Mouse (Mus musculus) embryonic facial prominence, embryonic 14.5 days (tissue): ENCODE measurements around the gene Ifrd1. TPM values are rescaled to one million over a fixed set of nuclear protein-coding genes. Genes with fewer than 3 reads are reported as not detected.

Source experiments
- ATAC-seq: fragments of 200-750 bp; cut with Nextera tagmentation; 2 replicates; pipeline ENCODE4 v1.8.0; 2017; ENCODE audit warnings: low read depth, moderate number of reproducible peaks, moderate TSS enrichment
- DNase-seq: peaks from one replicate; pipeline ENCODE4 v3.0.0-alpha.2; 2015; ENCODE audit warnings: low spot score
- H3K27ac ChIP-seq: fragments of 300-500 bp; sonication (generic); replicated peaks from 2 replicates; pipeline ENCODE4 v1.5.1; 2014; ENCODE audit warnings: low read depth, mild to moderate bottlenecking, low read length, moderate library complexity
- H3K27me3 ChIP-seq: fragments of 300-500 bp; sonication (generic); replicated peaks from 2 replicates; pipeline ENCODE4 v1.6.1; 2014; ENCODE audit warnings: low read length; ENCODE audit not compliant: control insufficient read depth, insufficient read depth
- H3K36me3 ChIP-seq: fragments of 300-500 bp; sonication (generic); 2 replicates; pipeline ENCODE4 v1.6.1; 2014; ENCODE audit warnings: low read length, mixed read lengths; ENCODE audit not compliant: control insufficient read depth, insufficient read depth
- H3K4me1 ChIP-seq: fragments of 300-500 bp; sonication (generic); 2 replicates; pipeline ENCODE4 v1.6.1; 2014; ENCODE audit warnings: antibody characterized with exemption, low read length; ENCODE audit not compliant: control insufficient read depth, insufficient read depth
- H3K4me2 ChIP-seq: fragments of 300-500 bp; sonication (generic); 2 replicates; pipeline ENCODE4 v1.6.1; 2014; ENCODE audit warnings: low read depth, mild to moderate bottlenecking, low read length, moderate library complexity, mixed read lengths
- H3K4me3 ChIP-seq: fragments of 300-500 bp; sonication (generic); 2 replicates; pipeline ENCODE4 v1.5.1; 2014; ENCODE audit warnings: low read depth, mild to moderate bottlenecking, low read length
- H3K9ac ChIP-seq: fragments of 300-500 bp; sonication (generic); 2 replicates; pipeline ENCODE4 v1.6.1; 2014; ENCODE audit warnings: low read depth, mild to moderate bottlenecking, low read length, moderate library complexity, mixed read lengths
- H3K9me3 ChIP-seq: fragments of 300-500 bp; sonication (generic); 2 replicates; pipeline ENCODE4 v1.6.1; 2016; ENCODE audit warnings: low read length; ENCODE audit not compliant: control insufficient read depth
- WGBS: fragments of 180-500 bp; shearing (Covaris S2); extraction: QIAGEN DNeasy Blood & Tissue Kit; methylation state at CpG from one replicate; pipeline ENCODE4 v1.1.7; 2014; 5-methylcytosine and 5-hydroxymethylcytosine counted together
- polyA plus RNA-seq: library from polyadenylated mRNA; unstranded; fragments of >200 nt; fragmentation: Nextera tagmentation; extraction: Ambion mirVana; gene quantifications from 2 replicates; pipeline ENCODE4 v1.2.1, GENCODE M21; 2014

Ifrd1 gene
- polyA plus RNA-seq, 1 experiment from 2014 or later = 127 TPM

DNA sequence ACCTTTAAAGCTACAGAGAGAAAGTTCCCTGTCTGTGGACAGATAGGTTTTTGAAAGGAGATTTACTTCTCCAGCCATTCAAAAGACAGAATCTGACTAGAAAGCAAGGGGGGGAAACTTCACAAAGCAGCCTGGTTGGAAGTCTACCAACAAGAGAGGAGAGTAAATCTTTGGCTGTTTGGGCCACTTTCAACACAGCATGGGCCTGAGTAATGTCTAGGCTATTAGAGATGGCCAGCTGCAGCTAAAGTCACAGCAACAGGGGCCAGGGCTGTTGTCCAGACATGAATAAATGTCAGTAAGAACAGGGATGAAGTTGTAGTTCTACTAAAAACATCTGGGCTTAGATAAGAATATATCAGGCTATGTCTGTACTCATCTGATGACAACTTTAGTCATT lies 2.0 kb upstream of the Ifrd1 start:
- H3K4me3 ChIP-seq = no peak overlapping the region
- no peak overlapping the region for H3K4me2 ChIP-seq
- no peak overlapping the region for H3K27ac ChIP-seq
- ATAC-seq (no peak), DNase-seq (no peak)
- H3K27me3 ChIP-seq = no peaks in the 10 kb centered on the region
- H3K9ac ChIP-seq = no peak overlapping the region
- H3K36me3 ChIP-seq = no peaks in the 10 kb centered on the region
- 0 out of 2 replicates have a peak, but pooled peaks cover 5% of the 10 kb centered on the region for H3K4me1 ChIP-seq
- H3K9me3 ChIP-seq = no peaks in the 10 kb centered on the region

- H3K9me3 ChIP-seq = no peaks in the 10 kb centered on the region
- ATAC-seq (no peak), DNase-seq (peak; percentile 27)
- H3K4me3 ChIP-seq = no peak overlapping the region
- H3K4me1 ChIP-seq = 0 out of 2 replicates have a peak, but pooled peaks cover 5% of the 10 kb centered on the region
- 70% methylated on average over 6 of the region's 6 CpGs for WGBS
- no peaks in the 10 kb centered on the region for H3K27me3 ChIP-seq
- H3K27ac ChIP-seq = no peak overlapping the region
- no peak overlapping the region for H3K4me2 ChIP-seq
- no peaks in the 10 kb centered on the region for H3K36me3 ChIP-seq
- no peak overlapping the region for H3K9ac ChIP-seq
Measured at GRCm38 (mm10) chr12:40247976-40248375, 328 bp downstream of the Ifrd1 start.

- DNase-seq (no peak), ATAC-seq (no peak)
- 67% methylated on average over 4 of the region's 4 CpGs for WGBS
- H3K27me3 ChIP-seq = no peaks in the 10 kb centered on the region
- H3K9me3 ChIP-seq = no peaks in the 10 kb centered on the region
- no peaks in the 10 kb centered on the region for H3K36me3 ChIP-seq
- no peak overlapping the region for H3K4me2 ChIP-seq
- no peak overlapping the region for H3K9ac ChIP-seq
- 0 out of 2 replicates have a peak, but pooled peaks cover 5% of the 10 kb centered on the region for H3K4me1 ChIP-seq
- H3K27ac ChIP-seq = no peak overlapping the region
- H3K4me3 ChIP-seq = no peak overlapping the region
Measured at GRCm38 (mm10) chr12:40247384-40247783, 920 bp downstream of the Ifrd1 start.

GRCm38 (mm10) chr12:40245434-40245970 lies 2.8 kb downstream of the Ifrd1 start:
- WGBS = 86% methylated on average over 7 of the region's 7 CpGs
- no peaks in the 10 kb centered on the region for H3K36me3 ChIP-seq
- 0 out of 2 replicates have a peak, but pooled peaks cover 5% of the 10 kb centered on the region for H3K4me1 ChIP-seq
- DNase-seq (no peak), ATAC-seq (no peak)
- H3K4me2 ChIP-seq = no peak overlapping the region
- no peaks in the 10 kb centered on the region for H3K9me3 ChIP-seq
- H3K4me3 ChIP-seq = no peak overlapping the region
- no peak overlapping the region for H3K9ac ChIP-seq
- no peak overlapping the region for H3K27ac ChIP-seq
- H3K27me3 ChIP-seq = no peaks in the 10 kb centered on the region

DNA sequence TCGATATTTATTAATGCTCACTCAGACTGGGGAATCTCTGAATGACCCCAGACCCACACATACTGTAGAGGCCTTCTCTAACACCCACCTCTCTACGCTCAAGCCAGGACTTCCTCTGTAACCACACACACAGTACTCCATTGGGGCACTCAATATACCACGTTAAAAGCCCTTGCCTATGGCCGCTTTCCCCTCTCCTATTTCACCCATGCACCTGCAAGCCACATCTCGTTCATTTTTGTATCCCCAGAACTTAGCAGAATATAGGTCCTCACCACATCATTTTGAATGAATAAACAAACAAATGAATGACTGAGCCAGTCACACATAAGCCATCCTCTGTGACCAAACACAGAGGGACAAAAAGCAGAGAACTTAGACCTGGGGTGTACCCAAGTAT lies 3.4 kb downstream of the Ifrd1 start:
- 89% methylated on average over 5 of the region's 5 CpGs for WGBS
- ATAC-seq = no peak

DNA sequence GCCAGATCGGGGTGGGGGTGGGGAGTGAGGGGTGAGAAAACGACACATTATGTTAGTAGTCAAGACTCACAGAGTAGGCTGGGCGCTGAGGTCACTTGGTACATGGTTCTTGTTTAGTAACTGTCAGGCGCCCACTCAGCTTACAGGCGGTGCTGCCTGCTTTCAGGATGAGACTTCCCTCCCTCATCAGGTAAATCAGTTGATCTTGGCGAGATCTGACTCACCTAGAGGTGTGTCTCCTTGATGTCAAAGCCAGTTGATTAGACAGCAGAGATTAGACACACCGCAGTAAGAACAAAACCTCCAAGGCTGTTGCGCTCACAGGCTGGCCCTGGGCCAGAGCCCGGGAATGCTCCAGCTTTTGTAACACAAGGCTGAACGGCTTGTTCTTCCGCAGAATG lies 4.5 kb downstream of the Ifrd1 start:
- H3K4me3 ChIP-seq = no peak overlapping the region
- no peak overlapping the region for H3K4me2 ChIP-seq
- no peaks in the 10 kb centered on the region for H3K36me3 ChIP-seq
- ATAC-seq (peak; percentile 83), DNase-seq (peak; percentile 78)
- H3K27ac ChIP-seq = no peak overlapping the region
- H3K27me3 ChIP-seq = no peaks in the 10 kb centered on the region
- H3K9me3 ChIP-seq = no peaks in the 10 kb centered on the region
- H3K4me1 ChIP-seq = 0 out of 2 replicates have a peak, but pooled peaks cover 5% of the 10 kb centered on the region
- no peak overlapping the region for H3K9ac ChIP-seq
- 45% methylated on average over 10 of the region's 11 CpGs for WGBS

More for the DNA sequence above, 3.4 kb downstream of the Ifrd1 start:
- no peak for DNase-seq
- no peak overlapping the region for H3K27ac ChIP-seq
- no peak overlapping the region for H3K4me3 ChIP-seq
- no peaks in the 10 kb centered on the region for H3K36me3 ChIP-seq
- H3K27me3 ChIP-seq = no peaks in the 10 kb centered on the region
- no peak overlapping the region for H3K9ac ChIP-seq
- no peak overlapping the region for H3K4me2 ChIP-seq
- H3K9me3 ChIP-seq = no peaks in the 10 kb centered on the region
- 0 out of 2 replicates have a peak, but pooled peaks cover 5% of the 10 kb centered on the region for H3K4me1 ChIP-seq

- WGBS = 86% methylated on average over 4 of the region's 4 CpGs
- H3K4me3 ChIP-seq = no peak overlapping the region
- no peak overlapping the region for H3K9ac ChIP-seq
- H3K4me1 ChIP-seq = 0 out of 2 replicates have a peak, but pooled peaks cover 5% of the 10 kb centered on the region
- H3K9me3 ChIP-seq = no peaks in the 10 kb centered on the region
- H3K27ac ChIP-seq = no peak overlapping the region
- ATAC-seq (no peak), DNase-seq (no peak)
- no peak overlapping the region for H3K4me2 ChIP-seq
- H3K27me3 ChIP-seq = no peaks in the 10 kb centered on the region
- no peaks in the 10 kb centered on the region for H3K36me3 ChIP-seq
Measured at GRCm38 (mm10) chr12:40243241-40243640, 5.1 kb downstream of the Ifrd1 start.

DNA sequence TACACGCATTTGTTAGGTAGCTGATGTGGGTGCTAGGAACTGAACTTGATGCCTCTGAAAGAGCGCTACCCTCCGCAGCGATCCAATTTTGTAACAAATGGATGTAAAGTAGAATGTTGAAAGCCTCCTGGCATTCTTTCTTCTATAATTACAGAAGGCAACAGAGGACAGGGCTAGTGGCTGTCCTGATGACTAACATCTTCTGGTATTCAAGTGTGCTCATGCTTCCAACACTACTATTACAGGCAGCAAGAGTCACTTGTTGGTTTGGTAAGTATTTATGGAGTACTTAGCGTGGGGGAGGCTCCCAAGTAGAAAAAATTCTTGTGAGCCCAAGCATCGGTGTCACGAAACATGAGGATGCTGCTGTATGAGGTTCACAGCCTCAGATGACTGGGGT lies 9.1 kb downstream of the Ifrd1 start:
- Histone ChIP-seq H3K27ac (no peak overlapping the region), H3K9ac (no peak overlapping the region), H3K4me3 (no peak overlapping the region), H3K4me1 (no peaks in the 10 kb centered on the region), H3K4me2 (no peak overlapping the region), H3K27me3 (no peaks in the 10 kb centered on the region), H3K9me3 (no peaks in the 10 kb centered on the region), H3K36me3 (no peaks in the 10 kb centered on the region)
- ATAC-seq (no peak), DNase-seq (no peak)
- 90% methylated on average over 7 of the region's 7 CpGs for WGBS

DNA sequence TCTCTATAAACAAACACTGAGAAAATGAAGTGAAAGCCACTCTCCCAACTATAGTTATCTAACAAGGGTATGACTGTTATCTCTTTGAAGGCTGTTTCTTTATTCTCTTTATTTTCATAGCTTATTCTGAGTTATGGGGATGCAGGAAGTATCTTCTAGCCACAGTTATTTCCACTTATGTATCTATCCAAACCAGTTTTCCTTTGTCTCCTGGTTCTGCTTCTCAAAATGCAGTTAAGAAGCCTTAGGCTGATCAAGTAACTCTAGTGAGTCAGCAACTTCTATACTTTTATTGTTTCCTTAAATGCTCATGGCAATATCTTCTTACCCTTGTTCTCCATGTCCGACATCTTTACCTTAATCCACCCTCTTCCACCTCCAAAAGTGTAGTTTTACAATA lies 16.1 kb downstream of the Ifrd1 start:
- H3K9ac ChIP-seq = no peak overlapping the region
- H3K4me2 ChIP-seq = no peak overlapping the region
- no peaks in the 10 kb centered on the region for H3K9me3 ChIP-seq
- no peaks in the 10 kb centered on the region for H3K36me3 ChIP-seq
- ATAC-seq = no peak
- no peaks in the 10 kb centered on the region for H3K4me1 ChIP-seq
- no peaks in the 10 kb centered on the region for H3K27me3 ChIP-seq
- no peak overlapping the region for H3K27ac ChIP-seq
- WGBS = 90% methylated on average over 1 of the region's 1 CpGs
- no peak overlapping the region for H3K4me3 ChIP-seq
- DNase-seq = no peak
